Mouse (Mus musculus): Measurements from ENCODE around the gene Xndc1. TPM values are rescaled to one million over a fixed set of nuclear protein-coding genes. Genes with fewer than 3 reads are reported as not detected.

Gene Xndc1
- polyA plus RNA-seq, 1 experiment from 2014 or later, result 7.8 TPM

DNA sequence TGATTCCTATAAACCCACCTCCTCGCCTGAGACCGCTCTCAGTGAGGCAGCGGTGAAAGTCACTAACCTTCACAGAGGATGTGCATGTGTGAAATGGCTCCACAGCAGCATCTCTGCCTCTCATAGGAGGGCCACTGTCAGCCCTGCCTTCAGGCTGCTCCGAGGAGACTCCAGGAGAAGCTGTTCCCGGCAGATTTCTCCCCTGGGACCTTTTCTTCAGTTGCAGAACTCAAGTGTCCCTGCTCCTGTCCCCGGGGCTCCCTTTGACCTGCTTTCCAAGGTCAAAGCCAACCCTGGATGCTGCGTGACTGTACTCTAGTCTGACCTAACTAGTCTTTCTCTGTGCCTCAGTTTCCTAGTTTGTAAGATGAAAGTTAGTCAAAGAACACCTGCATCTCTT lies 43.9 kb downstream of the Xndc1 start, which contains the start of gene Art5:
TSS of gene Art5 (minus strand) at position 319 of the 400 bp plus-strand sequence.
- TF ChIP-seq EP300 (optimal IDR thresholded peaks at IDR 0.05) (no peak), CTCF (IDR thresholded peaks at IDR 0.05; ENCODE audit: low read depth) (no peak)
- H3K4me2 ChIP-seq (replicated peaks; ENCODE audit: low read depth), result no peak within 1 kb of the TSS
- 80% methylated on average over 7 of the region's 7 CpGs for WGBS
- no peaks in the 10 kb centered on the region for H3K27me3 ChIP-seq (ENCODE audit: control insufficient read depth, insufficient read depth, low read length)
- DNase-seq (ENCODE audit: low spot score), result no peak
- H3K9ac ChIP-seq (ENCODE audit: low read length), result no peak within 1 kb of the TSS
- H3K36me3 ChIP-seq (ENCODE audit: control insufficient read depth, insufficient read depth, low read length), result no peaks in the 10 kb centered on the region
- H3K4me3 ChIP-seq (ENCODE audit: low read depth, low read length), result no peak within 1 kb of the TSS
- H3K4me1 ChIP-seq (replicated peaks; ENCODE audit: control insufficient read depth, insufficient read depth), result no peaks in the 10 kb centered on the region
- H3K9me3 ChIP-seq (ENCODE audit: control insufficient read depth, low read length), result no peaks in the 10 kb centered on the region
- no peak for ATAC-seq (ENCODE audit: low FRiP score, low TSS enrichment)
- no peak within 1 kb of the TSS for H3K27ac ChIP-seq (replicated peaks)

- DNase-seq (ENCODE audit: low spot score) (no peak), ATAC-seq (ENCODE audit: low FRiP score, low TSS enrichment) (no peak)
- H3K4me3 ChIP-seq (ENCODE audit: low read depth, low read length), result no peak overlapping the region
- TF ChIP-seq CTCF (IDR thresholded peaks at IDR 0.05; ENCODE audit: low read depth) (no peak), EP300 (optimal IDR thresholded peaks at IDR 0.05) (no peak)
- no peak overlapping the region for H3K27ac ChIP-seq (replicated peaks)
- H3K36me3 ChIP-seq (ENCODE audit: control insufficient read depth, insufficient read depth, low read length), result no peaks in the 10 kb centered on the region
- WGBS, result 92% methylated on average over 4 of the region's 4 CpGs
- H3K4me2 ChIP-seq (replicated peaks; ENCODE audit: low read depth), result no peak overlapping the region
- H3K27me3 ChIP-seq (ENCODE audit: control insufficient read depth, insufficient read depth, low read length), result no peaks in the 10 kb centered on the region
- no peaks in the 10 kb centered on the region for H3K4me1 ChIP-seq (replicated peaks; ENCODE audit: control insufficient read depth, insufficient read depth)
- no peak overlapping the region for H3K9ac ChIP-seq (ENCODE audit: low read length)
- H3K9me3 ChIP-seq (ENCODE audit: control insufficient read depth, low read length), result no peaks in the 10 kb centered on the region
Measured at GRCm38 (mm10) chr7:102109746-102110145, 44.4 kb downstream of the Xndc1 start.

DNA sequence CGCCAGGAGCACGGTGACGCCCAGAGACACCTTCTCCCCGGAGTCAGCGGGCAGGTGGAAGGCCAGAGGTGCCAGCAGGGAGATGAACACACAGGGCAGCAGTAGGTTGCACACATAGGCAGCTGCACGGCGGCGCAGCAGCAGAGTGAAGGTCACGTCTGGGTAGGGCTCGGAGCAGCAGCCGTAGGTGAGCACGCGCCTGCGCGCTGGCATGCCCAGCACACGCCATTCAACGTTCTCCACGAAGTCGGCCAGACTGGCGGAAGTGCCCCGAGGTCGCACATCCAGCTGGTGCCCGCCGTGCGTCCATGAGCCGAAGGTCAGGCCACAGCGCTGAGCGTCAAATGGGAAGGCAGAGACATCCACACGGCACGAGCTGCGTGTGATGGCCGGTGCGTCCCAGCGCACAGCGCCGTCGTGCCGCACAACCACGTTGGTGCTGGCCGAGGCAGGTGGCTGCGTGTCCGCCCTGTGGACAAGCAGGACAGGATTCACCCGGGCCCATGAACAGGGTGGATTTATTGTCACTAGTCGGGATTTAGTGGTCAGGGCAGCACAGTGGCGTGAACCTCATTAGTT lies 47.9 kb downstream of the Xndc1 start:
- WGBS, result 74% methylated on average over 45 of the region's 45 CpGs
- Histone ChIP-seq H3K4me1 (replicated peaks; ENCODE audit: control insufficient read depth, insufficient read depth) (no peaks in the 10 kb centered on the region), H3K4me2 (replicated peaks; ENCODE audit: low read depth) (no peak overlapping the region), H3K4me3 (ENCODE audit: low read depth, low read length) (no peak overlapping the region), H3K9me3 (ENCODE audit: control insufficient read depth, low read length) (no peaks in the 10 kb centered on the region), H3K27me3 (ENCODE audit: control insufficient read depth, insufficient read depth, low read length) (no peaks in the 10 kb centered on the region), H3K27ac (replicated peaks) (no peak overlapping the region), H3K9ac (ENCODE audit: low read length) (no peak overlapping the region), H3K36me3 (ENCODE audit: control insufficient read depth, insufficient read depth, low read length) (no peaks in the 10 kb centered on the region)
- ATAC-seq (ENCODE audit: low FRiP score, low TSS enrichment), result no peak
- TF ChIP-seq EP300 (optimal IDR thresholded peaks at IDR 0.05), result no peak
- TF ChIP-seq CTCF (IDR thresholded peaks at IDR 0.05; ENCODE audit: low read depth), result no peak
- DNase-seq (ENCODE audit: low spot score), result no peak

- 38% methylated on average over 7 of the region's 7 CpGs for WGBS
- no peak for ATAC-seq (ENCODE audit: low FRiP score, low TSS enrichment)
Measured at GRCm38 (mm10) chr7:102116579-102117331, 51.4 kb downstream of the Xndc1 start, which contains the start of gene Chrna10. Gene Chrna10, minus strand, starts transcription at chr7:102116828.

DNA sequence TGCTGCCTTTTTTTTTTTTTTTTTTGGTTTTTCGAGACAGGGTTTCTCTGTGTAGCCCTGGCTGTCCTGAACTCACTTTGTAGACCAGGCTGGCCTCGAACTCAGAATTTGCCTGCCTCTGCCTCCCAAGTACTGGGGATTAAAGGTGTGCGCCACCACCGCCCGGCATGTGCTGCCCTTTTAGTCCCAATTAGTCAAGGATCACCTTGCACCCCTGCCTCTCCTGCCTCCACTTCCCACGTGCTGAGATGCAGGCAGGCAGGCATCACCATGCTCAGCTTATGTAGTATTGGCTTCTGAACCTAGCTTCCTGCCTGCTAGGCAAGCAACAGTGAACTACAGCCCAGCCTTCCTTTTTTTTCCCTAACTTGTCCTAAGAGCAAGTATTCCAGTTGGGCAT lies 52.1 kb downstream of the Xndc1 start:
- Histone ChIP-seq H3K4me1 (replicated peaks; ENCODE audit: control insufficient read depth, insufficient read depth) (no peaks in the 10 kb centered on the region), H3K9me3 (ENCODE audit: control insufficient read depth, low read length) (no peaks in the 10 kb centered on the region), H3K36me3 (ENCODE audit: control insufficient read depth, insufficient read depth, low read length) (peaks cover 11% of the 10 kb centered on the region), H3K9ac (ENCODE audit: low read length) (no peak overlapping the region), H3K27me3 (ENCODE audit: control insufficient read depth, insufficient read depth, low read length) (no peaks in the 10 kb centered on the region), H3K4me3 (ENCODE audit: low read depth, low read length) (no peak overlapping the region), H3K27ac (replicated peaks) (no peak overlapping the region), H3K4me2 (replicated peaks; ENCODE audit: low read depth) (no peak overlapping the region)
- DNase-seq (ENCODE audit: low spot score), result no peak
- TF ChIP-seq EP300 (optimal IDR thresholded peaks at IDR 0.05) (no peak), CTCF (IDR thresholded peaks at IDR 0.05; ENCODE audit: low read depth) (no peak)
- no peak for ATAC-seq (ENCODE audit: low FRiP score, low TSS enrichment)
- WGBS, result 73% methylated on average over 6 of the region's 6 CpGs

More at GRCm38 (mm10) chr7:102116579-102117331, 51.4 kb downstream of the Xndc1 start, which contains the start of gene Chrna10:
- peaks cover 7% of the 10 kb centered on the region for H3K36me3 ChIP-seq (ENCODE audit: control insufficient read depth, insufficient read depth, low read length)
- H3K27me3 ChIP-seq (ENCODE audit: control insufficient read depth, insufficient read depth, low read length), result no peaks in the 10 kb centered on the region
- no peaks in the 10 kb centered on the region for H3K9me3 ChIP-seq (ENCODE audit: control insufficient read depth, low read length)
- H3K9ac ChIP-seq (ENCODE audit: low read length), result no peak within 1 kb of the TSS
- H3K4me3 ChIP-seq (ENCODE audit: low read depth, low read length), result no peak within 1 kb of the TSS
- TF ChIP-seq EP300 (optimal IDR thresholded peaks at IDR 0.05) (no peak), CTCF (IDR thresholded peaks at IDR 0.05; ENCODE audit: low read depth) (no peak)
- no peaks in the 10 kb centered on the region for H3K4me1 ChIP-seq (replicated peaks; ENCODE audit: control insufficient read depth, insufficient read depth)
- no peak within 1 kb of the TSS for H3K27ac ChIP-seq (replicated peaks)
- no peak within 1 kb of the TSS for H3K4me2 ChIP-seq (replicated peaks; ENCODE audit: low read depth)
- DNase-seq (ENCODE audit: low spot score), result no peak

- Histone ChIP-seq H3K4me2 (replicated peaks; ENCODE audit: low read depth) (no peak overlapping the region), H3K4me3 (ENCODE audit: low read depth, low read length) (no peak overlapping the region), H3K36me3 (ENCODE audit: control insufficient read depth, insufficient read depth, low read length) (peaks cover 31% of the 10 kb centered on the region), H3K27me3 (ENCODE audit: control insufficient read depth, insufficient read depth, low read length) (no peaks in the 10 kb centered on the region), H3K4me1 (replicated peaks; ENCODE audit: control insufficient read depth, insufficient read depth) (no peaks in the 10 kb centered on the region), H3K9me3 (ENCODE audit: control insufficient read depth, low read length) (no peaks in the 10 kb centered on the region), H3K27ac (replicated peaks) (no peak overlapping the region), H3K9ac (ENCODE audit: low read length) (no peak overlapping the region)
- ATAC-seq (ENCODE audit: low FRiP score, low TSS enrichment) (no peak), DNase-seq (ENCODE audit: low spot score) (no peak)
- 95% methylated on average over 10 of the region's 10 CpGs for WGBS
- TF ChIP-seq CTCF (IDR thresholded peaks at IDR 0.05; ENCODE audit: low read depth) (no peak), EP300 (optimal IDR thresholded peaks at IDR 0.05) (no peak)
Measured at GRCm38 (mm10) chr7:102120326-102120725, 55.0 kb downstream of the Xndc1 start.
